ENCODE assay signal across 21 mouse cellular contexts in the genomic region with DNA sequence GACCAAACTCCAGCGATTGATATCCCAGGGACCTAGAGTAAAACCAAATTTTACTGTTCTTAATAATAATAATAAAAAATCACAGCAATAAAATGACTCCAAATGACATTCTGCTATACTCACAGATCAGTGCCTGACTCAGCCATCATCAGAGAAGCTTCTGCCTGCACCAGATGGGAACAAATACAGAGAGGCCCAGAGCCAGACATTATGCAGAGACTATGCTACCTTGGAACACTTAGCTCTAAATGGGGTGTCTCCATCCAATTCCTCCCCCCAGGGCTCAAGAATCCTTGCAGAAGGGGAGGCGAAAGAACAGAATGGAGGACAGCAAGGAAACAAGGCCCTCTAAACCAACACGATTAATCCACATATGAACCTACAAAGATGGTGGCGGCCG.
DNase-seq lines count a peak whose midpoint lies in the region; TF ChIP-seq lines count a peak whose summit lies in the region.
"Had no signal": no experiment of that assay in that cellular context is flagged by ENCODE, and none has a peak within 500 bp of the region (broad histone marks: within the 10 kb centered on the region; RNA-seq: fewer than 3 reads in every experiment).

No protein-coding gene starts in this region.

- no peaks in the 10 kb centered on the region for H3K27me3 ChIP-seq in cerebellum, adult 2 months (ENCODE audit: control insufficient read depth, insufficient read depth, low read length)
- H3K27me3 ChIP-seq: embryonic facial prominence, embryonic 12.5 days; embryonic facial prominence, embryonic 15.5 days; heart, embryonic 12.5 days; heart, embryonic 15.5 days; hindbrain, embryonic 13.5 days; intestine, embryonic 15.5 days had no signal

- peak in 1 of 2 experiments; percentile 40 for DNase-seq in cerebellum, adult 2 months
- DNase-seq in cerebellum, adult 11 months: no peak
- peak; percentile 34 to 79 for DNase-seq in layer of hippocampus, adult 18-20 months (ENCODE audit: low spot score in 2 of 2)
- DNase-seq in layer of hippocampus, adult 9-10 months (ENCODE audit: low spot score): no peak
- peak; percentile 40 to 61 for DNase-seq in layer of hippocampus, adult 8-10 months (ENCODE audit: low spot score in 2 of 2)
- DNase-seq in layer of hippocampus, postnatal 36 days: peak; percentile 35 to 44
- no peak for DNase-seq in kidney, postnatal 25 days
- DNase-seq: adrenal gland, adult 2 months; adrenal gland, postnatal 14 days; forebrain, postnatal 0 days; gastrocnemius, postnatal 25 days; heart, adult 18-20 months; heart, postnatal 10 days; heart, postnatal 36 days had no signal

- 0 out of 2 replicates have a peak overlapping the region, but pooled peaks have one; percentile 30 for H3K27ac ChIP-seq in cerebellum, adult 2 months (ENCODE audit: insufficient read depth, low read length)
- H3K27ac ChIP-seq: embryonic facial prominence, embryonic 12.5 days; embryonic facial prominence, embryonic 15.5 days; heart, embryonic 15.5 days; hindbrain, embryonic 10.5 days; hindbrain, embryonic 13.5 days; intestine, embryonic 15.5 days had no signal

- no peak for TF ChIP-seq POLR2A in cerebellum, adult 2 months (IDR thresholded peaks at IDR 0.05; ENCODE audit: borderline replicate concordance, insufficient read depth, low read length)

- 86% methylated on average over 5 of the region's 5 CpGs for WGBS in cerebellum, adult 2 months

- no peaks in the 10 kb centered on the region for H3K4me1 ChIP-seq in cerebellum, adult 2 months (ENCODE audit: control insufficient read depth, insufficient read depth, low read length)
- H3K4me1 ChIP-seq: heart, embryonic 12.5 days; hindbrain, embryonic 13.5 days; intestine, embryonic 15.5 days had no signal

- TF ChIP-seq CTCF in cerebellum, adult 2 months (IDR thresholded peaks at IDR 0.05; ENCODE audit: borderline replicate concordance, insufficient read depth, low read depth, low read length): no peak

- no peak overlapping the region for H3K4me3 ChIP-seq in cerebellum, adult 2 months (replicated peaks; ENCODE audit: insufficient read depth, low read depth, low read length)
- H3K4me3 ChIP-seq: embryonic facial prominence, embryonic 12.5 days; embryonic facial prominence, embryonic 15.5 days; heart, embryonic 12.5 days; heart, embryonic 15.5 days; hindbrain, embryonic 10.5 days; hindbrain, embryonic 13.5 days; intestine, embryonic 15.5 days had no signal

Comparison
In these comparisons a context has a peak if more than half of its experiments do, and no peak if none do; other contexts are left out.
1. DNase-seq: peak in layer of hippocampus, adult 18-20 months (2 of 2), layer of hippocampus, adult 8-10 months (2 of 2) and layer of hippocampus, postnatal 36 days (2 of 2); none in cerebellum, adult 11 months (single experiment), layer of hippocampus, adult 9-10 months (single experiment) and kidney, postnatal 25 days (0 of 2).